Mouse (Mus musculus) brain, embryonic 14.5 days (tissue): ENCODE measurements around the gene Usp30.

ENCODE experiments used
- CTCF ChIP-seq: fragments of 200-500 bp; IDR thresholded peaks from 2 replicates; pipeline ENCODE4 v1.5.1; 2012; ENCODE audit warnings: inconsistent platforms, mild to moderate bottlenecking, moderate library complexity, borderline replicate concordance; ENCODE audit not compliant: insufficient read depth, insufficient read length; ENCODE audit errors: extremely low read depth
- POLR2A ChIP-seq: fragments of 200-500 bp; IDR thresholded peaks from 2 replicates; pipeline ENCODE4 v1.6.1; 2012; ENCODE audit warnings: mild to moderate bottlenecking, inconsistent platforms, borderline replicate concordance; ENCODE audit not compliant: poor library complexity, insufficient read depth, insufficient read length, severe bottlenecking; ENCODE audit errors: extremely low read depth

GRCm38 (mm10) chr5:114034393-114034792 is 30.9 kb upstream of the Usp30 start:
- TF ChIP-seq CTCF (no peak), POLR2A (no peak)
